Comparison of ENCODE assay signal across 16 mouse cellular contexts in the genomic region with DNA sequence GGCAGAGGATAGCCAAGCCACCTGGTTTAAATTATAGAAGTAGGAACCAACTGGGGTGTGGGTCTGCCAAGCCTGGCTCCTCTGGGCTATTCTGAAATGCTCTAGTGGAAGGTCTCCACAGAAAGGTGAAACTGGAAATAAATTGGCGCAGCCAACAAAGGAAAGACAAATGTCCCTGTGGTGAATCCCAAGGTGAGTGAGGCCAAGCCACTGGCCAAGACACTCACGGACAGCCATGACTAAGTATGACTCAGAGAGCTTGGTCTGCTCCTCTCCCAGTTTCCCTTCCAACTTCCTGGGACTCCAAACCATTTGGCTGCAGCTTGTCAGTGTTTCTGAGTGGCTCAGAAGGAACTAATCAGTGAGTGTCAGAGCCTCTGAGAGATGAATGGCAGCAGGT.
A peak's percentile ranks its signal among the peaks of the same experiment; 100 is the strongest.
DNase-seq lines count a peak whose midpoint lies in the region; ATAC-seq and TF ChIP-seq lines count a peak whose summit lies in the region.
"Had no signal": no experiment of that assay in that cellular context is flagged by ENCODE, and none has a peak within 500 bp of the region (broad histone marks: within the 10 kb centered on the region; RNA-seq: fewer than 3 reads in every experiment).

No protein-coding gene starts in this region.

- WGBS in forebrain, postnatal 0 days, result 80% methylated on average over 2 of the region's 2 CpGs
- WGBS in forebrain, embryonic 12.5 days, result 87% methylated on average over 2 of the region's 2 CpGs

- H3K27me3 ChIP-seq in forebrain, postnatal 0 days (ENCODE audit: insufficient read depth, low read length), result no peaks in the 10 kb centered on the region
- H3K27me3 ChIP-seq in forebrain, embryonic 12.5 days, result no peaks in the 10 kb centered on the region
- H3K27me3 ChIP-seq: kidney, embryonic 15.5 days; liver, embryonic 12.5 days; stomach, embryonic 15.5 days had no signal

- no peak overlapping the region for H3K27ac ChIP-seq in forebrain, postnatal 0 days (ENCODE audit: low read depth, low read length)
- H3K27ac ChIP-seq in forebrain, embryonic 12.5 days, result no peak overlapping the region
- H3K27ac ChIP-seq: heart, adult 2 months; kidney, embryonic 15.5 days; liver, embryonic 12.5 days; stomach, embryonic 15.5 days had no signal

- no peak for DNase-seq in forebrain, postnatal 0 days
- peak; percentile 7 for DNase-seq in 3134 (ENCODE audit: extremely low read depth, insufficient read length, low spot score)
- DNase-seq in 3T3-L1 (ENCODE audit: low read depth, low spot score), result peak; percentile 94
- peak; percentile 69 to 74 for DNase-seq in adrenal gland, postnatal 36 days
- DNase-seq in retina, embryonic 14.5 days (ENCODE audit: low spot score), result no peak
- no peak for DNase-seq in thymus, postnatal 36 days
- DNase-seq: embryo, embryonic 11 days; heart, adult 2 months; heart, postnatal 14 days; thymus, postnatal 25 days had no signal

- ATAC-seq in forebrain, postnatal 0 days, result peak; percentile 9; the same call in 1 of the 2 replicates
- ATAC-seq in forebrain, embryonic 12.5 days (ENCODE audit: low FRiP score), result no peak
- ATAC-seq: inflammation-experienced regulatory T-cells, adult 6 months; liver, embryonic 12.5 days; lung, postnatal 0 days had no signal

- no peak for TF ChIP-seq CTCF in forebrain, postnatal 0 days (IDR thresholded peaks at IDR 0.05; ENCODE audit: low read depth)

- H3K4me2 ChIP-seq in forebrain, postnatal 0 days (ENCODE audit: low read depth), result no peak overlapping the region
- H3K4me2 ChIP-seq in forebrain, embryonic 12.5 days, result no peak overlapping the region
- H3K4me2 ChIP-seq: kidney, embryonic 15.5 days; liver, embryonic 12.5 days; stomach, embryonic 15.5 days had no signal

- no peaks in the 10 kb centered on the region for H3K4me1 ChIP-seq in forebrain, postnatal 0 days (ENCODE audit: insufficient read depth)
- 0 out of 2 replicates have a peak, but pooled peaks cover 7% of the 10 kb centered on the region for H3K4me1 ChIP-seq in forebrain, embryonic 12.5 days
- H3K4me1 ChIP-seq: liver, embryonic 12.5 days; stomach, embryonic 15.5 days had no signal

- H3K9me3 ChIP-seq in forebrain, postnatal 0 days (ENCODE audit: low read length), result no peaks in the 10 kb centered on the region
- H3K9me3 ChIP-seq in forebrain, embryonic 12.5 days, result no peaks in the 10 kb centered on the region
- H3K9me3 ChIP-seq: kidney, embryonic 15.5 days; liver, embryonic 12.5 days; stomach, embryonic 15.5 days had no signal

- H3K36me3 ChIP-seq in forebrain, postnatal 0 days (ENCODE audit: insufficient read depth), result no peaks in the 10 kb centered on the region
- no peaks in the 10 kb centered on the region for H3K36me3 ChIP-seq in forebrain, embryonic 12.5 days (replicated peaks)
- H3K36me3 ChIP-seq: kidney, embryonic 15.5 days; liver, embryonic 12.5 days; stomach, embryonic 15.5 days had no signal

- no peak overlapping the region for H3K4me3 ChIP-seq in forebrain, postnatal 0 days (ENCODE audit: low read depth, low read length)
- no peak overlapping the region for H3K4me3 ChIP-seq in forebrain, embryonic 12.5 days (replicated peaks)
- H3K4me3 ChIP-seq: heart, adult 2 months; kidney, embryonic 15.5 days; liver, embryonic 12.5 days; stomach, embryonic 15.5 days had no signal

- H3K9ac ChIP-seq in forebrain, postnatal 0 days, result no peak overlapping the region
- H3K9ac ChIP-seq in forebrain, embryonic 12.5 days, result no peak overlapping the region
- H3K9ac ChIP-seq: kidney, embryonic 15.5 days; liver, embryonic 12.5 days; stomach, embryonic 15.5 days had no signal

Comparison
In these comparisons a context has a peak if more than half of its experiments do, and no peak if none do; other contexts are left out.
1. DNase-seq: peak in 3134 (single experiment), 3T3-L1 (single experiment) and adrenal gland, postnatal 36 days (2 of 2); none in forebrain, postnatal 0 days (single experiment), retina, embryonic 14.5 days (single experiment) and thymus, postnatal 36 days (0 of 2).